Mouse (Mus musculus) intestine, embryonic 16.5 days (tissue): ENCODE measurements around the gene Lao1. TPM values are rescaled to one million over a fixed set of nuclear protein-coding genes. Genes with fewer than 3 reads are reported as not detected.

Experiments used
- ATAC-seq: fragments of 200-750 bp; cut with Nextera tagmentation; 2 replicates; pipeline ENCODE4 v1.8.0; 2017; ENCODE audit warnings: moderate TSS enrichment, moderate library complexity
- H3K27ac ChIP-seq: fragments of 300-500 bp; sonication (generic); 2 replicates; pipeline ENCODE4 v1.5.1; 2014; ENCODE audit warnings: mild to moderate bottlenecking, low read length
- H3K27me3 ChIP-seq: fragments of 300-500 bp; sonication (generic); replicated peaks from 2 replicates; pipeline ENCODE4 v1.6.1; 2014; ENCODE audit warnings: low read length, control low read depth, mixed read lengths; ENCODE audit not compliant: control insufficient read depth, insufficient read depth
- H3K36me3 ChIP-seq: fragments of 300-500 bp; sonication (generic); 2 replicates; pipeline ENCODE4 v1.6.1; 2014; ENCODE audit warnings: low read length, control low read depth; ENCODE audit not compliant: control insufficient read depth, insufficient read depth
- H3K4me1 ChIP-seq: fragments of 300-500 bp; sonication (generic); 2 replicates; pipeline ENCODE4 v1.6.1; 2014; ENCODE audit warnings: low read length, control low read depth, mixed read lengths; ENCODE audit not compliant: control insufficient read depth, insufficient read depth
- H3K4me2 ChIP-seq: fragments of 300-500 bp; sonication (generic); 2 replicates; pipeline ENCODE4 v1.6.1; 2014; ENCODE audit warnings: low read depth, low read length, control low read depth
- H3K4me3 ChIP-seq: fragments of 300-500 bp; sonication (generic); 2 replicates; pipeline ENCODE4 v1.5.1; 2014; ENCODE audit warnings: mild to moderate bottlenecking, low read length
- H3K9ac ChIP-seq: fragments of 300-500 bp; sonication (generic); 2 replicates; pipeline ENCODE4 v1.6.1; 2014; ENCODE audit warnings: low read depth, low read length
- H3K9me3 ChIP-seq: fragments of 300-500 bp; sonication (generic); 2 replicates; pipeline ENCODE4 v1.6.1; 2016; ENCODE audit warnings: low read length, control low read depth; ENCODE audit not compliant: control insufficient read depth
- WGBS: fragments of 180-500 bp; shearing (Covaris S2); extraction: QIAGEN DNeasy Blood & Tissue Kit; methylation state at CpG from one replicate; pipeline ENCODE4 v1.1.7; 2014; 5-methylcytosine and 5-hydroxymethylcytosine counted together
- polyA plus RNA-seq: library from polyadenylated mRNA; unstranded; fragments of >200 nt; fragmentation: Nextera tagmentation; extraction: Ambion mirVana; gene quantifications from 2 replicates; pipeline ENCODE4 v1.2.1, GENCODE M21; 2015

The Lao1 gene
- polyA plus RNA-seq, 1 experiment from 2014 or later: not detected

DNA sequence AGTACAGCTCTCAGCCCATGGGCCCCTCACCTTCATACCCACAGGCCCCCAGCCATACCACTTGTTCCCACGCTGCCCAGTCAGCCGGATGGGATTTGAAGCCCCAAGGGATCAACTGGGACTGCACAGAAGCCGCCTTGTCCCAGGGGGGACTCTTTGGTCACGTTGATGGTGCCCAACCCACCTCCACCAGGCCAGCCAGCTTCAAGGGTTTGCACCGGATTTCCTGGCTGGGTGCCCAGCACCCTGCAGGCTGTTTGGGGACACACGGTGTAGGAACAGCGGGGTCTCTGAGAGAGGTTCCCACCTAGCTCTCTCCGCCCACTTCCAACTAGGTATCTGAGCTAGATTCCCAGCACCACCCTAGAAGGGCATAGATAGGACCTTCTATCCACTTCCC, 48.4 kb downstream of the Lao1 start:
- H3K4me2 ChIP-seq: no peak overlapping the region
- H3K4me1 ChIP-seq: no peaks in the 10 kb centered on the region
- ATAC-seq: no peak
- H3K27ac ChIP-seq: no peak overlapping the region
- 81% methylated on average over 8 of the region's 8 CpGs for WGBS
- H3K9me3 ChIP-seq: no peaks in the 10 kb centered on the region
- no peaks in the 10 kb centered on the region for H3K27me3 ChIP-seq
- no peak overlapping the region for H3K9ac ChIP-seq
- H3K36me3 ChIP-seq: no peaks in the 10 kb centered on the region
- no peak overlapping the region for H3K4me3 ChIP-seq

DNA sequence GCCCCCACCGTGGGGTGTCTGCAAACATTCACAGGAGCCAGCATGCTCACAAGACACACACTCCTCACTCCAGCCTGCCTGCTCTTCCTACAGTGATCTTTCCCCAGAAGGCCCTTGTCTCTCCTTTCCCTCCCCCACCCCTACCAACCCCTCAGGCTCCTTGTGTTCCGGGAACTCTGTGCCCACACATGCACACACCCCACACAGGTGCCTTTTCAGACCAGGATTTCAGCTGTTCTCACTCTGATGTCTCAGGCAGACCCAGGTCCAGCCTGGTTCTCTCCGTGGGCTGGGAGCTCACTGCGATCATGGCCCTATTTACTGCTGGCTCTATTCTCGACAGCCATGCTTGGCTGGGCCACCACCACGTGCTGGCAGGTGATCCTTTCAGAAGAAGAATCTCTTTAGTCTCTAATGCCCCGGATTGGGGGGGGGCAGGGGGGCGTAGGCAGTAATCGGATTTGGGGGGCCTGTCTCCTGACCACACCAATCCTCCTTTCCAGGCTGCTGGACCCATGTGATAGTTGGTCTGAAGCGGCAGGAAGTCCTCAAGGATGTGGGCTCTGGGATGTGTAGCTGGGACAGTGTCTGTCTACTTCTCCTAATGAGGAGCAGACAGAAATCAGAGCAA, 49.8 kb downstream of the Lao1 start:
- H3K4me3 ChIP-seq: no peak overlapping the region
- no peak for ATAC-seq
- H3K9ac ChIP-seq: no peak overlapping the region
- no peak overlapping the region for H3K27ac ChIP-seq
- no peaks in the 10 kb centered on the region for H3K27me3 ChIP-seq
- no peak overlapping the region for H3K4me2 ChIP-seq
- no peaks in the 10 kb centered on the region for H3K4me1 ChIP-seq
- 59% methylated on average over 10 of the region's 10 CpGs for WGBS
- no peaks in the 10 kb centered on the region for H3K9me3 ChIP-seq
- H3K36me3 ChIP-seq: no peaks in the 10 kb centered on the region

DNA sequence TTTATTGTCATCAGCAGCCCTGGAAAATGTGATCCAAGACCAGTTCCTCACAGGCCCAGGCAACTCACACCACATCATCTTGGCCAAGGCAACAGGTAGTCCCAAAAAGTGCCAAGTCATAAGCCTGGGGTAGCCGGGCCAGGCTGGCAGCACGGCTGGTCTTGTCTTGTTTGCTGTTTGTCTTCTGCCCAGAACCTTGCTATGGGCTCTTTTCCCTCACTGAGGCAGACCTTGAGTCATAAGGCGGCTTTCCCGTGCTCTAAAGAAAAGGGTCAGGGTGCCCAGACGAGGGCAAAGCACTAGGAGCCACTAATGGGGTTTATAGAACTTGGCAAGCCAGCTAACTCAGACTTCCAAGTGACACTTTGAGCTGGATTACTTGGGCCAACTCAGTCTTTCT, 51.7 kb downstream of the Lao1 start:
- H3K4me2 ChIP-seq: no peak overlapping the region
- H3K27ac ChIP-seq: no peak overlapping the region
- H3K9ac ChIP-seq: no peak overlapping the region
- no peak for ATAC-seq
- 90% methylated on average over 5 of the region's 5 CpGs for WGBS
- H3K4me3 ChIP-seq: no peak overlapping the region
- H3K9me3 ChIP-seq: no peaks in the 10 kb centered on the region
- no peaks in the 10 kb centered on the region for H3K4me1 ChIP-seq
- H3K27me3 ChIP-seq: no peaks in the 10 kb centered on the region
- H3K36me3 ChIP-seq: no peaks in the 10 kb centered on the region

DNA sequence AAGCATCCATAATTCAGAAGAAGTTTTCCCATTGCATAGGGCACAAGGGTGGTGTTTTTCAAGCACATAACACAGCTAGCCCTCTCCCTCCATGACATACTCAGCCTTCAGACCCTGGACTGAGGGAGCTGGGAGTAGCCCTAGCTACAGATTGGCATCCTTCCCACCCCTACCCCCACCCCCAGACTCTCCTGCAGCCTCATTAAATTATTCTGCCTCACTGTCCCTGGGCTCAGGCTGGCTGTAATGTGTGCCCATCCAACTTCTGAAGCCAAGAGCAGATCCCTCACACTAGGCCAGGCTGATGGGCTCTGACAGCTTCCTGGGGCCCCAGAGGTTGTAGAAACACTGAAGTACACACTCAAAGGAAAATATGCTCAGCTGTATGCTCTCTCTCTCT, 53.6 kb downstream of the Lao1 start:
- Histone ChIP-seq H3K9ac (no peak overlapping the region), H3K9me3 (no peaks in the 10 kb centered on the region)
- no peak for ATAC-seq

DNA sequence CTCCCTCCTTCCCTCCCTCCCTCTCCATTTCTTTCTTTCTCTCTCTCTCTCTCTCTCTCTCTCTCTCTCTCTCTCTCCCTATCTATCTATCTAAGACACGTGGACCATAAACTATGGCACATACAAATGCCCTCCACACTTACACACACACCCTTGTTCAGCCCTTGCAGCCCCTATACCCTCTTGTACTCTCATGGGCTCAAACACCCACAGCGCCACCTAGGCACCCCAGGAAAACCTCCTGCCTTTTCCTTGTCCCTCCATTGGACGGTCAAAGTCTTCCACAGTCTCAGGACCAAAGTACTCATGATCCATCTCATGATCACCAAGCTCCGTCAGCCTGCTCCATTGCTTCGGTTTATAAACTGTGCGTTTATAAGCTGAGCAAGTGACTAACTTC, 54.2 kb downstream of the Lao1 start:
- WGBS: 62% methylated on average over 6 of the region's 6 CpGs
- Histone ChIP-seq H3K36me3 (no peaks in the 10 kb centered on the region), H3K4me2 (no peak overlapping the region), H3K27ac (no peak overlapping the region), H3K4me1 (peaks cover 14% of the 10 kb centered on the region), H3K4me3 (no peak overlapping the region), H3K9me3 (no peaks in the 10 kb centered on the region), H3K27me3 (no peaks in the 10 kb centered on the region), H3K9ac (no peak overlapping the region)
- ATAC-seq: no peak

More for the DNA sequence above, 53.6 kb downstream of the Lao1 start:
- Histone ChIP-seq H3K27me3 (no peaks in the 10 kb centered on the region), H3K4me3 (no peak overlapping the region), H3K4me1 (peaks cover 14% of the 10 kb centered on the region), H3K27ac (no peak overlapping the region), H3K4me2 (no peak overlapping the region), H3K36me3 (no peaks in the 10 kb centered on the region)

DNA sequence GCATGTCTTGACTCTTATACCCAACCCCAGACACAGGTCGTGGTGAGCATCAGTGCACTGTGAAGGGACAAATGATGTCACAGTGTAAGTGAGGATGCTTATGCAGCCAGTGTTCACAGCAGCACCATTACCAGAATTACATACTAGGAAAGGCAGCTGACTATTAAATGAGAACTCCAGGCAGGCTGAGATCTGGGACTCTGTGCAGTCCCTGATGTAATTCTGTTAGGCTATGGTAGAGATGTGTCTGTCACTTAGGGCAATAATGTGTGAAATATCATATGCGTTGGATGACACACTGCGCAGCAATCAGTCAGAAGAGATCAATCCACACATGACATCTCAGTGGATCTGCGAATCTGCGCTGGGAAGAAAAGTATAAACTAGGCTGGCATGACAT, 55.7 kb downstream of the Lao1 start:
- H3K4me1 ChIP-seq: peaks cover 19% of the 10 kb centered on the region
- H3K27me3 ChIP-seq: no peaks in the 10 kb centered on the region
- no peak overlapping the region for H3K4me3 ChIP-seq
- no peak overlapping the region for H3K27ac ChIP-seq
- WGBS: 85% methylated on average over 5 of the region's 5 CpGs
- H3K4me2 ChIP-seq: no peak overlapping the region
- H3K9ac ChIP-seq: no peak overlapping the region
- no peaks in the 10 kb centered on the region for H3K36me3 ChIP-seq
- no peak for ATAC-seq
- H3K9me3 ChIP-seq: no peaks in the 10 kb centered on the region

Other genes starting within 250 kb of the Lao1 start
- gene Olfr1340, start 241.4 kb upstream of the Lao1 start, polyA plus RNA-seq: not detected in 2 replicates
- gene Olfr1339, start 229.4 kb upstream of the Lao1 start, polyA plus RNA-seq: not detected in 2 replicates
- gene Olfr1338, start 202.8 kb upstream of the Lao1 start, polyA plus RNA-seq: not detected in 2 replicates
- gene Olfr1337, start 179.0 kb upstream of the Lao1 start, polyA plus RNA-seq: not detected in 2 replicates
- not detected in 2 replicates for gene Olfr1335, start 151.6 kb upstream of the Lao1 start, polyA plus RNA-seq
- gene Olfr1333, start 125.3 kb upstream of the Lao1 start, polyA plus RNA-seq: not detected in 2 replicates
- not detected in 2 replicates for gene Olfr1331, start 96.9 kb upstream of the Lao1 start, polyA plus RNA-seq
- gene Olfr1330, start 73.0 kb upstream of the Lao1 start, polyA plus RNA-seq: 0.05 TPM in 1 of 2 replicates, not detected in the other
- gene Olfr1329, start 44.1 kb upstream of the Lao1 start, polyA plus RNA-seq: not detected in 2 replicates
- not detected in 2 replicates for gene Olfr1328, start 23.0 kb upstream of the Lao1 start, polyA plus RNA-seq
- 149 and 156 TPM in 2 replicates for gene Slc2a1, start 147.1 kb downstream of the Lao1 start, polyA plus RNA-seq
- 4.3 and 5.0 TPM in 2 replicates for gene Zfp691, start 212.6 kb downstream of the Lao1 start, polyA plus RNA-seq
- 2.4 and 4.7 TPM in 2 replicates for gene Ermap, start 228.4 kb downstream of the Lao1 start, polyA plus RNA-seq
- gene Svbp, start 233.7 kb downstream of the Lao1 start, polyA plus RNA-seq: 92.4 and 100 TPM in 2 replicates